Mouse (Mus musculus): Measurements from ENCODE around the gene Tmem33.

The Tmem33 gene

GRCm38 (mm10) chr5:67321656-67322268 is 61.4 kb downstream of the Tmem33 start:
- no peak for DNase-seq (ENCODE audit: low read depth, low spot score)

GRCm38 (mm10) chr5:67324032-67324431 is 63.7 kb downstream of the Tmem33 start:
- DNase-seq (ENCODE audit: low read depth, low spot score) = no peak

GRCm38 (mm10) chr5:67340811-67341210 is 80.4 kb downstream of the Tmem33 start:
- DNase-seq (ENCODE audit: low read depth, low spot score) = peak; percentile 90

Data from R1 (cell line).